Mouse (Mus musculus): ENCODE data around the gene Supt16. TPM values are rescaled to one million over a fixed set of nuclear protein-coding genes. Genes with fewer than 3 reads are reported as not detected.

Supt16 gene
- total and polyA plus RNA-seq, 2 experiments, result 5.3 to 16.0 TPM

DNA sequence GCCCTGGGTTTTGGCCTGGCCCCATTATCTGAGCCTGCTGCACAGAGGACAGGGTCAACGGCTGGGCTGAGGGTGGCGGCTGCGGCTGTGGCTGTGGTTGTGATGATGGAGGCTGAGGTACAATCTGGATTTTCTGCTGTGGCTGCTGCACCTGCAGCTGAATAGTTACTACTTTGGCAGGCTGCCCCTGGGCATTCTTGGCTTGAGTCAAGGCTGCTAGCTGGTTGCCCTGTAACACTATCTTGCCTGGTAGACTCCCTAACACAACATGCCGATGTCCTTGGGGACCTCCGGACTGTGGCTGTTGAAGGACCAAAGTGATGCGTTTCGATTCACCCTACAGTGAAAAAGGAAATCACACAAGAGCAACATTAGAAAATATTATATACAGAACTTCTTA is 37.9 kb upstream of the Supt16 start:
- H3K9ac ChIP-seq (ENCODE audit: low read depth, low read length), result no peak overlapping the region
- DNase-seq (ENCODE audit: extremely low read depth, low read depth, low spot score), result no peak
- 89% methylated on average over 7 of the region's 7 CpGs for WGBS
- no peaks in the 10 kb centered on the region for H3K27me3 ChIP-seq (ENCODE audit: control insufficient read depth, insufficient read depth, low read length)
- no peaks in the 10 kb centered on the region for H3K4me1 ChIP-seq (ENCODE audit: control insufficient read depth, insufficient read depth, low read length)
- H3K79me2 ChIP-seq (ENCODE audit: control insufficient read depth, insufficient read depth, low read length), result peaks cover 8% of the 10 kb centered on the region; the same call in 1 of the 2 replicates
- peaks cover 53% of the 10 kb centered on the region for H3K36me3 ChIP-seq (ENCODE audit: control insufficient read depth, insufficient read depth, low read length)
- no peak for TF ChIP-seq POLR2A (IDR thresholded peaks at IDR 0.05; ENCODE audit: extremely low read depth, insufficient read depth, low read length)
- no peak for TF ChIP-seq CTCF (IDR thresholded peaks at IDR 0.05; ENCODE audit: low read depth, low read length)
- no peak overlapping the region for H3K27ac ChIP-seq (replicated peaks; ENCODE audit: insufficient read depth, low read depth, low read length)
- H3K4me3 ChIP-seq (ENCODE audit: insufficient read depth, low read depth, low read length), result no peak overlapping the region

DNA sequence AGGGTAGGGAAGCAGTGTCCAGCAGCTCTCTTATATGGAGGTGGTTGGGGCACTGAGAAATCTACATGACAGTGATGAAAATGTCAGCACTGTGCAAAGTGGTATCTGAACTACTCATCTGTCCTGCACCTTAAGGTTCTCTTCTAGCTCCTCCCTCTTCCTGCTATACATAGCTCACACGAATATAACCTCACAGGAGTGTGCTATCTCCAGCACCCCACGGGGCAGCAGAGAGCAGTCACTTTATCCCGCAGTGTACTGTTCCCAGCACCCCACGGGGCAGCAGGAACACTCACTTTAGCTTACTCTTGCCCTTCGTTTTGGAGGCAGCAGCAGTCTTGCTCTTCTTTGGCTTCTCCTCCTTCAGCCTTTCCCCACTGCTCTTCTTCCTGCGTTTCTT is 35.0 kb upstream of the Supt16 start:
- no peak for TF ChIP-seq CTCF (IDR thresholded peaks at IDR 0.05; ENCODE audit: low read depth, low read length)
- no peak for TF ChIP-seq POLR2A (IDR thresholded peaks at IDR 0.05; ENCODE audit: extremely low read depth, insufficient read depth, low read length)
- Histone ChIP-seq H3K4me3 (ENCODE audit: insufficient read depth, low read depth, low read length) (no peak overlapping the region), H3K36me3 (ENCODE audit: control insufficient read depth, insufficient read depth, low read length) (peaks cover 71% of the 10 kb centered on the region), H3K27me3 (ENCODE audit: control insufficient read depth, insufficient read depth, low read length) (no peaks in the 10 kb centered on the region), H3K4me1 (ENCODE audit: control insufficient read depth, insufficient read depth, low read length) (no peaks in the 10 kb centered on the region), H3K79me2 (ENCODE audit: control insufficient read depth, insufficient read depth, low read length) (peaks cover 5% of the 10 kb centered on the region; the same call in 1 of the 2 replicates), H3K9ac (ENCODE audit: low read depth, low read length) (no peak overlapping the region), H3K27ac (replicated peaks; ENCODE audit: insufficient read depth, low read depth, low read length) (no peak overlapping the region)
- 88% methylated on average over 6 of the region's 6 CpGs for whole genome bisulfite sequencing
- DNase-seq (ENCODE audit: extremely low read depth, low read depth, low spot score), result no peak

DNA sequence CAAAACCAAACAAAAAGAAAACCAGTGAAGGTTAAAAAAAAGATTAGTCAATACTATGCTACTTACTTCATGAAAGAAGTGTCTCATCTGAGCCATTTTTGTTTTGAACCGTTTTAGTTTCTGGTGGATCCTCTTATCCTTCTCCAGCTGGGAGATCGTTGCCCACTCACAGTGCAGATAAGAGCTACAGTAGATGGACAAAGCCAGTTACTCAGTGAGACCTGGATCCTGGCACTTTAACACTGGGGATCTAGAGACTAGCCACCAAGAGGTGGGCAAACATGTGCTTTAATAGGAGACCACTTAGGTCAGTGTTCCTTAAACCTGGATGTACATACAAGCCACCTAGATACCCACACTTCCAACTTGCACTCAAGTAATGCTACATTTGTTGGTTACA is 28.8 kb upstream of the Supt16 start:
- H3K9ac ChIP-seq (ENCODE audit: low read depth, low read length), result no peak overlapping the region
- no peaks in the 10 kb centered on the region; the same call in 1 of the 2 replicates for H3K79me2 ChIP-seq (ENCODE audit: control insufficient read depth, insufficient read depth, low read length)
- no peak for TF ChIP-seq CTCF (IDR thresholded peaks at IDR 0.05; ENCODE audit: low read depth, low read length)
- no peak for TF ChIP-seq POLR2A (IDR thresholded peaks at IDR 0.05; ENCODE audit: extremely low read depth, insufficient read depth, low read length)
- no peak overlapping the region for H3K4me3 ChIP-seq (ENCODE audit: insufficient read depth, low read depth, low read length)
- H3K36me3 ChIP-seq (ENCODE audit: control insufficient read depth, insufficient read depth, low read length), result peaks cover 75% of the 10 kb centered on the region
- no peaks in the 10 kb centered on the region for H3K27me3 ChIP-seq (ENCODE audit: control insufficient read depth, insufficient read depth, low read length)
- no peak for DNase-seq (ENCODE audit: extremely low read depth, low read depth, low spot score)
- H3K4me1 ChIP-seq (ENCODE audit: control insufficient read depth, insufficient read depth, low read length), result no peaks in the 10 kb centered on the region
- no peak overlapping the region for H3K27ac ChIP-seq (replicated peaks; ENCODE audit: insufficient read depth, low read depth, low read length)
- WGBS, result 90% methylated on average over 2 of the region's 2 CpGs

DNA sequence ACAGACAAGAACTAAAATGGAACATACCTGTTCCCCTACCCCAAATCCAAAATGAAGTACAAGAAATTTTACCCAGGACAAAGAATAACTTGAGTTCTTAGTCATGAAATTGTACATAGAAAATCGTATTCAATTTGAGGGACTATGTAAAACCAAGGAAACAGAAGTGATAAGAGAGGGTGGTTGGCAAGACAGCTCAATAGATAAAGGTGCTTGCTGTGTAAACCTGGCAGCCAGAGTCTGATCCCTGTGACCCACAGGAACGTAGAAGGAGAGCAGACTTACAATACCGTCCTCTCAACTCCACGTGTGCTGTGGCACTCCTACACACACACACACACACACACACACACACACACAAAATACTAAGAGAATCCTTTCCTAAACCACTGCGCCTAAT is 20.0 kb upstream of the Supt16 start:
- TF ChIP-seq CTCF (IDR thresholded peaks at IDR 0.05; ENCODE audit: low read depth, low read length) (no peak), POLR2A (IDR thresholded peaks at IDR 0.05; ENCODE audit: extremely low read depth, insufficient read depth, low read length) (no peak)
- Histone ChIP-seq H3K36me3 (ENCODE audit: control insufficient read depth, insufficient read depth, low read length) (peaks cover 81% of the 10 kb centered on the region), H3K79me2 (ENCODE audit: control insufficient read depth, insufficient read depth, low read length) (no peaks in the 10 kb centered on the region), H3K4me3 (ENCODE audit: insufficient read depth, low read depth, low read length) (no peak overlapping the region), H3K4me1 (ENCODE audit: control insufficient read depth, insufficient read depth, low read length) (no peaks in the 10 kb centered on the region), H3K9ac (ENCODE audit: low read depth, low read length) (no peak overlapping the region), H3K27me3 (ENCODE audit: control insufficient read depth, insufficient read depth, low read length) (no peaks in the 10 kb centered on the region), H3K27ac (replicated peaks; ENCODE audit: insufficient read depth, low read depth, low read length) (no peak overlapping the region)
- no peak for DNase-seq (ENCODE audit: extremely low read depth, low read depth, low spot score)
- WGBS, result 82% methylated on average over 5 of the region's 5 CpGs

DNA sequence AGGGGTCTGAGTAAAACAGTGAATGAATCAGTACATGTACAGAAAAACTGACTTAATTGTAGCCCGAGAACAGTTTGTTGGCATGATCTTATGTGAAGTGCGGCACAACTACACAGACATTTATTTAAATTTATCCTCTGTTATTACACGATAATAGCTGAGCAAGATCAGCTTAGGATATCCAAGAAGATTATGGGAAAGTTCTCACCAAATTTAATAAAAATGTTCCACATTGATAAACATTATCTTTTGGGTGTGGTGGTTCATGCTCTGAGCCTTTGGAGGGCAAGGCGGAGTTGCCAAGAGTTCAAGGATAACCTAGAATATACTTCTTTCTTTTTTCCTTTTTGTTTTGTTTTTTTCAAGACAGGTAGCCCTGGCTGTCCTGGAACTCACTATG is 2.2 kb upstream of the Supt16 start:
- no peak overlapping the region for H3K9ac ChIP-seq (ENCODE audit: low read depth, low read length)
- peaks cover 6% of the 10 kb centered on the region; the same call in 1 of the 2 replicates for H3K79me2 ChIP-seq (ENCODE audit: control insufficient read depth, insufficient read depth, low read length)
- H3K27ac ChIP-seq (replicated peaks; ENCODE audit: insufficient read depth, low read depth, low read length), result no peak overlapping the region
- TF ChIP-seq POLR2A (IDR thresholded peaks at IDR 0.05; ENCODE audit: extremely low read depth, insufficient read depth, low read length), result no peak
- TF ChIP-seq CTCF (IDR thresholded peaks at IDR 0.05; ENCODE audit: low read depth, low read length), result no peak
- DNase-seq (ENCODE audit: extremely low read depth, low read depth, low spot score), result no peak
- H3K27me3 ChIP-seq (ENCODE audit: control insufficient read depth, insufficient read depth, low read length), result no peaks in the 10 kb centered on the region
- H3K4me3 ChIP-seq (ENCODE audit: insufficient read depth, low read depth, low read length), result no peak overlapping the region
- WGBS, result 91% methylated on average over 4 of the region's 4 CpGs
- peaks cover 3% of the 10 kb centered on the region; the same call in 1 of the 2 replicates for H3K4me1 ChIP-seq (ENCODE audit: control insufficient read depth, insufficient read depth, low read length)
- H3K36me3 ChIP-seq (ENCODE audit: control insufficient read depth, insufficient read depth, low read length), result peaks cover 30% of the 10 kb centered on the region

DNA sequence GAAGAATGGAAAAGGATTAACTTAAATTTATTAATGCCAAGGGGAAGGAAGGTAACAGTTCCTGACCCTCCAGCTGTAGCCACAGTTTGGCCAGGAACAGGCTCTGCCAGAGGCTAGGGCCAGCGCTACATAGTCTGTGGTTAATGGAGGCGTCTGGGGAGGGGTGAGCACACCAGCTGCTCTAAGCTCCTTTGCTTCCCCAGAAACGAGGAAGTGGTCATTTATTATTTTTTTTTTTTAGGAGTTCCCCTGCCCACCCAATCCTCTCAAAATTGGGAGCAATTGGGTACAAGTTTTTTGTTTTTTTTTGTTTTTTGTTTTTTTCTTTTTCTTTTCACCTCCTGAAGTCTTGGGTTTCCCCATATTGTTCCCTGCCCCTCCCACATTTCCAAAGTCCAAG is 925 bp upstream of the Supt16 start:
- TF ChIP-seq POLR2A (IDR thresholded peaks at IDR 0.05; ENCODE audit: extremely low read depth, insufficient read depth, low read length), result no peak
- 41% methylated on average over 3 of the region's 3 CpGs for WGBS
- Histone ChIP-seq H3K27ac (replicated peaks; ENCODE audit: insufficient read depth, low read depth, low read length) (no peak overlapping the region), H3K36me3 (ENCODE audit: control insufficient read depth, insufficient read depth, low read length) (peaks cover 22% of the 10 kb centered on the region), H3K4me1 (ENCODE audit: control insufficient read depth, insufficient read depth, low read length) (peaks cover 3% of the 10 kb centered on the region; the same call in 1 of the 2 replicates), H3K4me3 (ENCODE audit: insufficient read depth, low read depth, low read length) (no peak overlapping the region), H3K9ac (ENCODE audit: low read depth, low read length) (0 out of 2 replicates have a peak overlapping the region, but pooled peaks have one; percentile 26), H3K79me2 (ENCODE audit: control insufficient read depth, insufficient read depth, low read length) (peaks cover 14% of the 10 kb centered on the region; the same call in 1 of the 2 replicates), H3K27me3 (ENCODE audit: control insufficient read depth, insufficient read depth, low read length) (no peaks in the 10 kb centered on the region)
- DNase-seq (ENCODE audit: extremely low read depth, low read depth, low spot score), result no peak

Data from liver, adult 2 months (tissue).